Mouse (Mus musculus) heart, embryonic 13.5 days (tissue): ENCODE data around the gene Zcchc13. TPM values are rescaled to one million over a fixed set of nuclear protein-coding genes. Genes with fewer than 3 reads are reported as not detected.
"Not testable (repeated sequence)": the region's sequence is repeated elsewhere in the genome, so short reads cannot be mapped to it uniquely, and the experiment has no call there.

Source experiments
- ATAC-seq: fragments of 200-750 bp; cut with Nextera tagmentation; 2 replicates; pipeline ENCODE4 v1.8.0; 2017; ENCODE audit warnings: moderate TSS enrichment; ENCODE audit not compliant: insufficient number of reproducible peaks, low FRiP score, low TSS enrichment; ENCODE audit errors: extremely low read depth
- H3K27ac ChIP-seq: fragments of 300-500 bp; sonication (generic); replicated peaks from 2 replicates; pipeline ENCODE4 v1.5.1; 2015; ENCODE audit warnings: moderate library complexity, mild to moderate bottlenecking, inconsistent platforms
- H3K27me3 ChIP-seq: fragments of 300-500 bp; sonication (generic); replicated peaks from 2 replicates; pipeline ENCODE4 v1.6.1; 2015; ENCODE audit warnings: mild to moderate bottlenecking, inconsistent platforms
- H3K36me3 ChIP-seq: fragments of 300-500 bp; sonication (generic); 2 replicates; pipeline ENCODE4 v1.6.1; 2015; ENCODE audit warnings: mild to moderate bottlenecking, inconsistent platforms
- H3K4me1 ChIP-seq: fragments of 300-500 bp; sonication (generic); 2 replicates; pipeline ENCODE4 v1.6.1; 2015; ENCODE audit warnings: inconsistent platforms
- H3K4me2 ChIP-seq: fragments of 300-500 bp; sonication (generic); 2 replicates; pipeline ENCODE4 v1.6.1; 2015; ENCODE audit warnings: inconsistent platforms, mild to moderate bottlenecking, moderate library complexity
- H3K4me3 ChIP-seq: fragments of 300-500 bp; sonication (generic); 2 replicates; pipeline ENCODE4 v1.5.1; 2015; ENCODE audit warnings: moderate library complexity, mild to moderate bottlenecking, inconsistent platforms
- H3K9ac ChIP-seq: fragments of 300-500 bp; sonication (generic); 2 replicates; pipeline ENCODE4 v1.6.1; 2015; ENCODE audit warnings: inconsistent platforms, mild to moderate bottlenecking, moderate library complexity
- H3K9me3 ChIP-seq: fragments of 300-500 bp; sonication (generic); 2 replicates; pipeline ENCODE4 v1.6.1; 2016; ENCODE audit warnings: inconsistent platforms
- WGBS: fragments of 180-500 bp; shearing (Covaris S2); methylation state at CpG from one replicate; pipeline ENCODE4 v1.1.7; 2015; ENCODE audit warnings: mixed read lengths; 5-methylcytosine and 5-hydroxymethylcytosine counted together
- polyA plus RNA-seq: library from polyadenylated mRNA; unstranded; fragments of >200 nt; fragmentation: Nextera tagmentation; extraction: Ambion mirVana; gene quantifications from 2 replicates; pipeline ENCODE4 v1.2.1, GENCODE M21; 2015

Zcchc13 gene
- polyA plus RNA-seq, 1 experiment from 2014 or later: not detected

DNA sequence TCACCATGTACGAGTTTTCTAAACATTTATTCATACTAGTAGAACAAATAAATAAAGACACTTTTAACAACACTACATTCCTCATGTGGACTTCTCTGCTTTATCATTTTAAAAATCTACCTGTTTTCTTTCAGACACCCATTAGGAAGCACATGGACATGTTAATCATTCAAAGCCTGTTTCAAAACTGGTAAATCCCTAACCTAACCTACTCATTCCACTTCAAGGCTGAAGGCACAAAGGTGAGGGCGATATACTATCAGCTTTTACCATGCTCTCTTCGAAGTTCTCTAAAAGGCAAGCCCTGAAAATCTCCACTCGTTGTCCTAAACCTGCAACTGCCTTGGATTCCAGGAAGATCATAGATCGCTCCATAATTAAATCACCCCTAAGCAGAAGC, 8.2 kb downstream of the Zcchc13 start:
- WGBS: 72% methylated on average over 5 of the region's 5 CpGs
- H3K27ac ChIP-seq: no peak overlapping the region
- ATAC-seq: no peak

DNA sequence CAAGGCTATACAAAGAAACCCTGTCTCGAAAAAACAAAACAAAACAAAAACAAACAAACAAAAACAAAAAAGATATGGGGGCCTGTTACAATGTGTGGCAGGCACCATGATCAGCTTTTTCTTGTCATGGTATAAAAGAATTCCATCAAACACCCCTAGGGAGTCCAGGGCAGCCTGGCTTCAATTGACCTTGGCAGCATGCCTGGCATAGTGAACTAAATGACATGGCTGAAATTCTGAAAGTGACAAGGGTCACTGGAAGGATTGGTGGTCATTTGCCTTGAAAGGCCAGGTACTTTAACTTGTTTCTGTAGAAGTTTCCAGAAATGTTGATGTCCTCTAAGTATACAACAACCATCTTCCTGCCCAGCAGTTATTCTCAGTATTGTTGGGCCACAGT, 13.9 kb downstream of the Zcchc13 start:
- ATAC-seq: no peak
- Histone ChIP-seq H3K27me3 (peaks cover 50% of the 10 kb centered on the region), H3K9me3 (no peaks in the 10 kb centered on the region), H3K36me3 (no peaks in the 10 kb centered on the region), H3K4me3 (no peak overlapping the region), H3K4me2 (no peak overlapping the region), H3K9ac (no peak overlapping the region), H3K27ac (no peak overlapping the region), H3K4me1 (no peaks in the 10 kb centered on the region)
- 88% methylated on average over 1 of the region's 1 CpGs for WGBS

More for the DNA sequence above, 8.2 kb downstream of the Zcchc13 start:
- Histone ChIP-seq H3K4me2 (no peak overlapping the region), H3K36me3 (no peaks in the 10 kb centered on the region), H3K4me1 (no peaks in the 10 kb centered on the region), H3K4me3 (no peak overlapping the region), H3K27me3 (peaks cover 52% of the 10 kb centered on the region), H3K9me3 (no peaks in the 10 kb centered on the region), H3K9ac (no peak overlapping the region)

DNA sequence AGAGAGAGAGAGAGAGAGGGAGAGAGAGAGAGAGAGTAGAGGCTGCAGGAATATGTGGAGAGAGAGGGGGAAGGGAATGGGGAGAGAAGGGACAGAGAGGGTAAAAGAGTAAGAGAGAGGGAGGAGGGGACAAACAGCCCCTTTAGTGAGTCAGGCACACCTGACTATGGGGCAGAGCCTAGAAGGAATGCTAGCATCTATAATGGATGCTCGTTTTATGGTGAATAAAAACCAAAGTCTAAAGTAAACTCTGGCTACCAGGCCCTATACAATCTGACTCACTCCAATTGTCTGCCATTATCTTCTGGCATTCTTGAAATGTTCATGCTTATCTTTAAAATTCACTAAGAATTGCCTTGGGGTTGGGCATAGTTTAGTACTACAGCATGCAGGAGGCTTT, 21.7 kb downstream of the Zcchc13 start:
- Histone ChIP-seq H3K27me3 (peaks cover 64% of the 10 kb centered on the region), H3K4me1 (no peaks in the 10 kb centered on the region), H3K36me3 (no peaks in the 10 kb centered on the region), H3K9me3 (no peaks in the 10 kb centered on the region), H3K27ac (no peak overlapping the region), H3K9ac (no peak overlapping the region), H3K4me3 (no peak overlapping the region), H3K4me2 (no peak overlapping the region)
- 14% methylated on average over 1 of the region's 1 CpGs for WGBS
- ATAC-seq: no peak

DNA sequence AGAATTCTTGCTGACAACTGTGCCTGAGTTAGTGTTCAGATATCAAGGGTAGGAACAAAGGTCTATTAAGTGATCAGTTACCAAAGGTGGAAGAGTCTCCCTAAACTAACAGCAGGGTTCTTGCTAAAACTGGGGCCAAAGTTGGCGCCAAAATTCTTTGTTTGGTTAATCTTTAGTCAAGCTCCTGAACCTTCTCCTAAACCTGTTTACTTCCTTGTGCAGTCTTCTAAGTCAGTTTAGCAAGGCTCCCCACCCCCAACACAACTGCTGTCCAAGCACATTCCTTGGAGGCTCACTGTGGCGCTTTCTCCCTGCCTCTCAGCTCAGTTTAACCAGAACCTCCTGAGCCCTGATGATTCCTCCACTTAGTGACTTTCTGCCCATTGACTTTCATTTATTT, 22.6 kb downstream of the Zcchc13 start:
- no peak overlapping the region for H3K27ac ChIP-seq
- ATAC-seq: no peak
- no peak overlapping the region for H3K9ac ChIP-seq
- H3K9me3 ChIP-seq: no peaks in the 10 kb centered on the region
- H3K4me3 ChIP-seq: no peak overlapping the region
- WGBS: 31% methylated on average over 2 of the region's 2 CpGs
- H3K4me2 ChIP-seq: no peak overlapping the region
- H3K4me1 ChIP-seq: no peaks in the 10 kb centered on the region
- peaks cover 60% of the 10 kb centered on the region for H3K27me3 ChIP-seq
- no peaks in the 10 kb centered on the region for H3K36me3 ChIP-seq

DNA sequence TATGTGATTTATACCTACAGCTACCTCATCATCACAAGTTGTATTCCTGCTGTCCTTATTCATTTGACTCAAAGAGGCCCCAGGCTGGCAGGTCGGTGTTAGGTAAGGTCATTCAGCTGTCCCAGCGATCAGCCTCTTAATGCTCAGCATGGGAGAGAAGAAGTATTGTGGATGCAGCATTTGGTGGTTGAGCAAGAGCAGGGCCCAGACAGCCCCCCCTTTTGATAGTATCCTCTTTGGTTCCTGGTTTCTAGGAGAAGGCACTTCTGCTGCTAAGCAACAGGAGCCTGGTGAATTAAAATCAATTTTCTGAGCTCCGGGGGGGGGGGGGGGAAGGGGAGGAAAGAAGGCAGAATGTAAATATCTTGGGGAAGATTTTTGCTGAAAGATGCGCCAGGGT, 28.6 kb downstream of the Zcchc13 start:
- Histone ChIP-seq H3K4me1 (no peaks in the 10 kb centered on the region), H3K4me2 (no peak overlapping the region), H3K9me3 (0 out of 2 replicates have a peak, but pooled peaks cover 4% of the 10 kb centered on the region), H3K36me3 (no peaks in the 10 kb centered on the region), H3K27me3 (peaks cover 62% of the 10 kb centered on the region), H3K9ac (no peak overlapping the region), H3K4me3 (no peak overlapping the region), H3K27ac (no peak overlapping the region)
- no peak for ATAC-seq
- WGBS: 60% methylated on average over 4 of the region's 4 CpGs

DNA sequence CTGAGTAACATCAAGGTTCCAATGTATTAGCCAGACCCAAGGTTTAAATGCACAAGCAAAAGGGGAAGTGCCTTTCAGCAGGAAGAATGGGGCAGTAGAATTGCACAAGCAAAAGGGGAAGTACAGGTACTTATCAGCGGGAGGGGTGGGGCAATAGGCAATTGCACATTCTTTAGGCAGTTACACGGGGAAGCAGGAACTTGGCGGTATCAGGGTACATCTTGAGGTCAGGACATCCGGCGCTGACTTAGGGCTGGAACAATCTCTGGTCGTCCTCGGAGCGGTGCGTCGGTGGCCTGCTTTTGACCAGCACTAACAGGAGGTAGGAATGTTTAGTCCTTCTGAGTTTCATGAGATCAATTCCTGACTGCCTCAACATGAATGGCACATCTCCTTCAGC, 34.1 kb downstream of the Zcchc13 start:
- H3K27me3 ChIP-seq: peaks cover 44% of the 10 kb centered on the region
- H3K4me2 ChIP-seq, H3K27ac ChIP-seq, H3K9me3 ChIP-seq, H3K4me1 ChIP-seq, H3K4me3 ChIP-seq, H3K36me3 ChIP-seq, ATAC-seq, H3K9ac ChIP-seq: not testable (repeated sequence)
- 72% methylated on average over 10 of the region's 10 CpGs for WGBS

DNA sequence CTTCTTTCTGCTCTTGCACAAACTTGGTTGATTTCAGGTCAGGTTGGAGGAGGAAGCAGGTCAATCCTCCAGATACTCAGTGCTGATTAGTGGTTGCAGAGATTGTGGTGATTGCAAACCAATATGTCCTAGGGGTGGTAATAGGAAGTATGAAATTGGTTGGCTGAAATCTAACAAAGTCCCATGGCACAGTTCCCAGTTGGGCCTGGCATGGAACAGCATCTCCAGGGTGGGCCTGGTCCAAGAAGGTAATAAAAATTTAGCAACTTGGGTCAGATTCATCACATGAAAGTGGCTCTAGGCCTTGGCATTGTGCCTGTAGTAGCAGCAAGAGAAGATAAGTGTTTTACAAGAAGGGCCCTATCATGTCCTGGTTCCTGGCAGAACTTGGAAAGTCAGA, 39.9 kb downstream of the Zcchc13 start:
- Histone ChIP-seq H3K9me3 (no peaks in the 10 kb centered on the region), H3K36me3 (no peaks in the 10 kb centered on the region), H3K27me3 (peaks cover 45% of the 10 kb centered on the region), H3K27ac (no peak overlapping the region), H3K4me1 (no peaks in the 10 kb centered on the region), H3K4me3 (no peak overlapping the region), H3K4me2 (no peak overlapping the region), H3K9ac (no peak overlapping the region)
- no peak for ATAC-seq

DNA sequence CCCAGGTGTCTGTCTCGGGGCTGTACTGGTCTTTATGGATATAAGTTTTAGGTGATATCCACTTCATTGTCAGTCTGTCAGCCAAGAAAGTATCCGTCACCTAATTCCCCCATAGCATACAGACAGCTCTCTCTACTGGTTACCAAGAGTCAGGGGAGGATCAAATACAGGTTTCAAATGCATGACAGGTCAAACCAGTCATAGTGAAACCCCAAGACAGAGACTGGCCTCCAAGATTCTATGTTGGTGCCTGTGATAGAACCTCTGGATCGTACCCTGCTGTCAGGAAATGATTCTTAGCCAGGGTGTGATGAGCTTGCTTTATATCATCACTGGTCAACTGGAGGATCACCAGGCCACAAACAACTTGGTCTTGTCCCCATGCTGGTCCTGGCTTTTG, 43.4 kb downstream of the Zcchc13 start:
- 69% methylated on average over 3 of the region's 3 CpGs for WGBS

DNA sequence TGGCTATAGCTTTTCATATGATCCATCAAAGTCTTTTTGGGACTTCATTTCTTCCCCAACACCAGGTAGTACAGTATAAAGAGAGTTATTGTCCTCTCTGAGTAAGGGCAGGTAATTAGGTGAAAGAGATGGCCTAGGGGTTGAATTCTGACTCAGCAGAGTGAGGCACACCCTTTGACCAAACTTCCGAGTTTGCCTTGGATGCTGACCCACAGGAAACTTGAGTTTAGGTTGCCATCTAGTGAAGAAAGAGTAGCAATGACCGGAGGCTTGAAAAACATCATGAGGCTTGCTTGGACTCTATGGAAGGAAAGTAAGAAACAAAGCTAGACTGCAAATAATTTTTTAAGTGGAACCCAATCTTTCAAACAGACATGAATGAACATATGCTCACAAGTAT, 44.3 kb downstream of the Zcchc13 start:
- no peak for ATAC-seq
- Histone ChIP-seq H3K9me3 (no peaks in the 10 kb centered on the region), H3K27ac (no peak overlapping the region), H3K27me3 (peaks cover 65% of the 10 kb centered on the region), H3K4me3 (no peak overlapping the region), H3K36me3 (no peaks in the 10 kb centered on the region), H3K9ac (no peak overlapping the region), H3K4me2 (no peak overlapping the region), H3K4me1 (no peaks in the 10 kb centered on the region)
- WGBS: 19% methylated on average over 2 of the region's 2 CpGs

More for the DNA sequence above, 43.4 kb downstream of the Zcchc13 start:
- Histone ChIP-seq H3K4me2 (no peak overlapping the region), H3K9ac (no peak overlapping the region), H3K9me3 (no peaks in the 10 kb centered on the region), H3K36me3 (no peaks in the 10 kb centered on the region), H3K4me1 (no peaks in the 10 kb centered on the region), H3K27ac (no peak overlapping the region), H3K27me3 (peaks cover 56% of the 10 kb centered on the region), H3K4me3 (no peak overlapping the region)
- ATAC-seq: no peak

Other genes starting within 250 kb of the Zcchc13 start
- not detected in 2 replicates for gene Tsx, start 216.1 kb upstream of the Zcchc13 start, polyA plus RNA-seq
- not detected in 2 replicates for gene Gm26992, start 208.6 kb upstream of the Zcchc13 start, polyA plus RNA-seq
- 13.9 and 14.4 TPM in 2 replicates for gene Slc16a2, start 191.4 kb downstream of the Zcchc13 start, polyA plus RNA-seq